Mouse (Mus musculus) ES-Bruce4 (cell line): ENCODE measurements at regions not wholly inside any gene's neighbourhood (a gene's known extent, or its start where the extent isn't known, plus 50 kb on each side); places are given as distances from the start of the nearest gene placed in this dataset.

Experiments
- H3K27ac ChIP-seq: 2 replicates; pipeline ENCODE4 v1.5.1; 2012; ENCODE audit warnings: low read length, inconsistent platforms; ENCODE audit not compliant: insufficient read depth
- H3K27me3 ChIP-seq: 2 replicates; pipeline ENCODE4 v1.6.1; 2012; ENCODE audit warnings: mild to moderate bottlenecking, low read length, inconsistent platforms; ENCODE audit not compliant: control insufficient read depth, poor library complexity, insufficient read depth, severe bottlenecking
- H3K36me3 ChIP-seq: 2 replicates; pipeline ENCODE4 v1.6.1; 2012; ENCODE audit warnings: inconsistent platforms, mild to moderate bottlenecking, low read length, moderate library complexity; ENCODE audit not compliant: control insufficient read depth, poor library complexity, insufficient read depth, severe bottlenecking
- H3K4me1 ChIP-seq: one replicate; pipeline ENCODE4 v1.8.1; 2011; ENCODE audit warnings: low read length; ENCODE audit not compliant: control insufficient read depth, insufficient read depth
- H3K4me3 ChIP-seq: 2 replicates; pipeline ENCODE4 v1.5.1; 2011; ENCODE audit warnings: low read depth, mild to moderate bottlenecking, low read length
- H3K9ac ChIP-seq: 2 replicates; pipeline ENCODE4 v1.6.1; 2012; ENCODE audit warnings: low read depth, mild to moderate bottlenecking, inconsistent platforms; ENCODE audit not compliant: poor library complexity, severe bottlenecking
- H3K9me3 ChIP-seq: replicated peaks from 2 replicates; pipeline ENCODE4 v1.6.1; 2012; ENCODE audit warnings: mild to moderate bottlenecking, low read length, inconsistent platforms; ENCODE audit not compliant: control insufficient read depth, poor library complexity, insufficient read depth, severe bottlenecking
- CTCF ChIP-seq: IDR thresholded peaks from one replicate; pipeline ENCODE4 v1.8.1; 2011; ENCODE audit warnings: low read depth, low read length
- EP300 ChIP-seq: IDR thresholded peaks from 2 replicates; pipeline ENCODE4 v1.6.1; 2011; ENCODE audit warnings: low read depth, low read length; ENCODE audit not compliant: insufficient read depth
- POLR2A ChIP-seq: IDR thresholded peaks from one replicate; pipeline ENCODE4 v1.8.1; 2011; ENCODE audit warnings: low read length; ENCODE audit not compliant: insufficient read depth

GRCm38 (mm10) chr9:67632521-67633025, 73.1 kb upstream of the Tln2 start:
- H3K4me3 ChIP-seq = peak overlapping the region; percentile 95
- no peak overlapping the region for H3K27ac ChIP-seq
- no peaks in the 10 kb centered on the region for H3K9me3 ChIP-seq
- no peaks in the 10 kb centered on the region for H3K27me3 ChIP-seq
- H3K4me1 ChIP-seq = no peaks in the 10 kb centered on the region
- H3K36me3 ChIP-seq = no peaks in the 10 kb centered on the region
- TF ChIP-seq CTCF (no peak), EP300 (no peak), POLR2A (no peak)
- peak overlapping the region; percentile 95 for H3K9ac ChIP-seq

- H3K27me3 ChIP-seq = no peaks in the 10 kb centered on the region
- H3K9me3 ChIP-seq = no peaks in the 10 kb centered on the region
- H3K4me1 ChIP-seq = no peaks in the 10 kb centered on the region
- TF ChIP-seq CTCF (no peak), EP300 (no peak), POLR2A (no peak)
- H3K27ac ChIP-seq = no peak overlapping the region
- no peaks in the 10 kb centered on the region for H3K36me3 ChIP-seq
- H3K9ac ChIP-seq = peak overlapping the region; percentile 95
- peak overlapping the region; percentile 95 for H3K4me3 ChIP-seq
These were observed 73.7 kb upstream of the Tln2 start for GRCm38 (mm10) chr9:67633026-67633741.

- no peak for TF ChIP-seq POLR2A
- 0 out of 2 replicates have a peak, but pooled peaks have one; percentile 16 for TF ChIP-seq EP300
- Histone ChIP-seq H3K27ac (no peak overlapping the region), H3K36me3 (no peaks in the 10 kb centered on the region), H3K9ac (peak overlapping the region; percentile 95), H3K27me3 (no peaks in the 10 kb centered on the region), H3K4me1 (no peaks in the 10 kb centered on the region), H3K9me3 (no peaks in the 10 kb centered on the region), H3K4me3 (peak overlapping the region; percentile 95)
These were observed 74.4 kb upstream of the Tln2 start for GRCm38 (mm10) chr9:67633761-67634441.

DNA sequence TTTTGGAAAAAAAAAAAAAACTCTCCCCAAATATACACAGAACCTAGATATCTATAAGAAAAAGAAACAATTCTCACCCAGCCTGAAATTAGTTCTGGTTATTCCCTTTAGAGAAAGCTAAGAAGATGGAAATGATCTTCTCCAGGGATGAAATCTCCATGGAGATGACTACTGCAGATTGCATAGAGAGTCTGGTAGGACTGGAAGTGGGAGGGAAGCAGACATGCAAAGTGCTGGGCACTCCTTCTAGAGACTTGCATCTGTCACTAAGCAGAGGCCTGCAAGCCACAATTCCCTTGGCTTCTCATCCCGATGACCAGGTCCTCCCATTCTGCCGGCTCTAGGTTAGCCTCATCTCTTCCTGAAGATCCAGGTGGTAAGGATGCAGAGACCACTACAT, 87.3 kb upstream of the Tln2 start:
- Histone ChIP-seq H3K27me3 (no peaks in the 10 kb centered on the region), H3K27ac (no peak overlapping the region), H3K9ac (no peak overlapping the region), H3K4me3 (no peak overlapping the region), H3K4me1 (no peaks in the 10 kb centered on the region), H3K36me3 (no peaks in the 10 kb centered on the region), H3K9me3 (peaks cover 15% of the 10 kb centered on the region)
- TF ChIP-seq POLR2A (no peak), CTCF (no peak), EP300 (no peak)

- H3K4me1 ChIP-seq = no peaks in the 10 kb centered on the region
- H3K4me3 ChIP-seq = no peak overlapping the region
- H3K36me3 ChIP-seq = no peaks in the 10 kb centered on the region
- H3K27ac ChIP-seq = no peak overlapping the region
- H3K9ac ChIP-seq = no peak overlapping the region
- TF ChIP-seq EP300 = no peak
- TF ChIP-seq POLR2A = no peak
- no peak for TF ChIP-seq CTCF
- no peaks in the 10 kb centered on the region for H3K27me3 ChIP-seq
- no peaks in the 10 kb centered on the region for H3K9me3 ChIP-seq
These were observed 94.5 kb upstream of the C2cd4b start for GRCm38 (mm10) chr9:67664773-67665172.
